Mouse (Mus musculus): ENCODE data around the gene Hist1h2bb. TPM values are rescaled to one million over a fixed set of nuclear protein-coding genes. Genes with fewer than 3 reads are reported as not detected.
"Not testable (repeated sequence)": the region's sequence is repeated elsewhere in the genome, so short reads cannot be mapped to it uniquely, and the experiment has no call there.

Gene Hist1h2bb
- polyA plus RNA-seq (2014; fragmentation: Nextera tagmentation; extraction: Ambion mirVana): 1.2 and 2.1 TPM in 2 replicates

- H3K27me3 ChIP-seq (replicated peaks; ENCODE audit: control insufficient read depth, insufficient read depth, low read length); H3K36me3 ChIP-seq (ENCODE audit: control insufficient read depth, insufficient read depth, low read length); H3K9me3 ChIP-seq (ENCODE audit: control insufficient read depth, low read length): not testable (repeated sequence)
- ATAC-seq (ENCODE audit: low read depth) (peak; percentile 91), DNase-seq (ENCODE audit: low spot score) (peak; percentile 98)
- Histone ChIP-seq H3K4me1 (ENCODE audit: control insufficient read depth, insufficient read depth, low read length) (peaks cover 10% of the 10 kb centered on the region), H3K27ac (replicated peaks; ENCODE audit: low read depth, low read length) (peak within 1 kb of the TSS; percentile 100), H3K4me3 (ENCODE audit: low read depth, low read length) (peak within 1 kb of the TSS; percentile 47), H3K4me2 (ENCODE audit: low read depth, low read length) (peak within 1 kb of the TSS; percentile 84), H3K9ac (ENCODE audit: low read depth, low read length) (peak within 1 kb of the TSS; percentile 72)
- WGBS: under 1% methylated on average over 30 of the region's 58 CpGs
These were observed at the start of gene Hist1h2bb for GRCm38 (mm10) chr13:23746201-23747080. Hist1h2bb (plus strand) TSS chr13:23746734.

GRCm38 (mm10) chr13:23697491-23698299 is 48.8 kb upstream of the Hist1h2bb start:
- Histone ChIP-seq H3K4me1 (ENCODE audit: control insufficient read depth, insufficient read depth, low read length) (0 out of 2 replicates have a peak, but pooled peaks cover 3% of the 10 kb centered on the region), H3K9ac (ENCODE audit: low read depth, low read length) (peak overlapping the region; percentile 71), H3K4me3 (ENCODE audit: low read depth, low read length) (peak overlapping the region; percentile 43), H3K27me3 (replicated peaks; ENCODE audit: control insufficient read depth, insufficient read depth, low read length) (no peaks in the 10 kb centered on the region), H3K9me3 (ENCODE audit: control insufficient read depth, low read length) (no peaks in the 10 kb centered on the region), H3K36me3 (ENCODE audit: control insufficient read depth, insufficient read depth, low read length) (no peaks in the 10 kb centered on the region), H3K27ac (replicated peaks; ENCODE audit: low read depth, low read length) (peak overlapping the region; percentile 92), H3K4me2 (ENCODE audit: low read depth, low read length) (peak overlapping the region; percentile 64)
- peak; percentile 91 for DNase-seq (ENCODE audit: low spot score)
- WGBS: under 1% methylated on average over 18 of the region's 32 CpGs
- peak; percentile 42 for ATAC-seq (ENCODE audit: low read depth)

GRCm38 (mm10) chr13:23698300-23698693 is 48.2 kb upstream of the Hist1h2bb start, which contains the start of gene Hist1h4c:
Hist1h4c (minus strand) TSS chr13:23698454.
- H3K4me2 ChIP-seq (ENCODE audit: low read depth, low read length): peak within 1 kb of the TSS; percentile 64
- peak within 1 kb of the TSS; percentile 71 for H3K9ac ChIP-seq (ENCODE audit: low read depth, low read length)
- ATAC-seq (ENCODE audit: low read depth) (peak; percentile 96), DNase-seq (ENCODE audit: low spot score) (peak; percentile 98)
- H3K4me3 ChIP-seq (ENCODE audit: low read depth, low read length): peak within 1 kb of the TSS; percentile 43
- peak within 1 kb of the TSS; percentile 92 for H3K27ac ChIP-seq (replicated peaks; ENCODE audit: low read depth, low read length)
- WGBS: 0% methylated on average over 21 of the region's 22 CpGs
- H3K27me3 ChIP-seq (replicated peaks; ENCODE audit: control insufficient read depth, insufficient read depth, low read length): no peaks in the 10 kb centered on the region
- H3K36me3 ChIP-seq (ENCODE audit: control insufficient read depth, insufficient read depth, low read length): no peaks in the 10 kb centered on the region
- no peaks in the 10 kb centered on the region for H3K9me3 ChIP-seq (ENCODE audit: control insufficient read depth, low read length)
- 0 out of 2 replicates have a peak, but pooled peaks cover 3% of the 10 kb centered on the region for H3K4me1 ChIP-seq (ENCODE audit: control insufficient read depth, insufficient read depth, low read length)

GRCm38 (mm10) chr13:23698996-23699395 is 47.5 kb upstream of the Hist1h2bb start:
- Histone ChIP-seq H3K4me1 (ENCODE audit: control insufficient read depth, insufficient read depth, low read length) (0 out of 2 replicates have a peak, but pooled peaks cover 3% of the 10 kb centered on the region), H3K9me3 (ENCODE audit: control insufficient read depth, low read length) (no peaks in the 10 kb centered on the region), H3K36me3 (ENCODE audit: control insufficient read depth, insufficient read depth, low read length) (no peaks in the 10 kb centered on the region), H3K9ac (ENCODE audit: low read depth, low read length) (peak overlapping the region; percentile 5; the same call in 1 of the 2 replicates), H3K4me2 (ENCODE audit: low read depth, low read length) (peak overlapping the region; percentile 33), H3K27me3 (replicated peaks; ENCODE audit: control insufficient read depth, insufficient read depth, low read length) (no peaks in the 10 kb centered on the region), H3K4me3 (ENCODE audit: low read depth, low read length) (no peak overlapping the region), H3K27ac (replicated peaks; ENCODE audit: low read depth, low read length) (peak overlapping the region; percentile 61)
- ATAC-seq (ENCODE audit: low read depth): no peak
- no peak for DNase-seq (ENCODE audit: low spot score)
- 59% methylated on average over 6 of the region's 6 CpGs for WGBS

- Histone ChIP-seq H3K36me3 (ENCODE audit: control insufficient read depth, insufficient read depth, low read length) (no peaks in the 10 kb centered on the region), H3K9me3 (ENCODE audit: control insufficient read depth, low read length) (no peaks in the 10 kb centered on the region), H3K27ac (replicated peaks; ENCODE audit: low read depth, low read length) (no peak overlapping the region), H3K4me1 (ENCODE audit: control insufficient read depth, insufficient read depth, low read length) (0 out of 2 replicates have a peak, but pooled peaks cover 3% of the 10 kb centered on the region), H3K4me3 (ENCODE audit: low read depth, low read length) (no peak overlapping the region), H3K27me3 (replicated peaks; ENCODE audit: control insufficient read depth, insufficient read depth, low read length) (no peaks in the 10 kb centered on the region), H3K4me2 (ENCODE audit: low read depth, low read length) (no peak overlapping the region), H3K9ac (ENCODE audit: low read depth, low read length) (no peak overlapping the region)
- no peak for DNase-seq (ENCODE audit: low spot score)
- 71% methylated on average over 3 of the region's 3 CpGs for WGBS
- no peak for ATAC-seq (ENCODE audit: low read depth)
These were observed 46.8 kb upstream of the Hist1h2bb start for GRCm38 (mm10) chr13:23699767-23700166.

- 0 out of 2 replicates have a peak, but pooled peaks cover 2% of the 10 kb centered on the region for H3K4me1 ChIP-seq (ENCODE audit: control insufficient read depth, insufficient read depth, low read length)
- H3K9me3 ChIP-seq (ENCODE audit: control insufficient read depth, low read length): no peaks in the 10 kb centered on the region
- no peak overlapping the region for H3K4me3 ChIP-seq (ENCODE audit: low read depth, low read length)
- DNase-seq (ENCODE audit: low spot score) (peak; percentile 87), ATAC-seq (ENCODE audit: low read depth) (peak; percentile 59)
- no peak overlapping the region for H3K27ac ChIP-seq (replicated peaks; ENCODE audit: low read depth, low read length)
- WGBS: 26% methylated on average over 8 of the region's 8 CpGs
- no peaks in the 10 kb centered on the region for H3K27me3 ChIP-seq (replicated peaks; ENCODE audit: control insufficient read depth, insufficient read depth, low read length)
- no peak overlapping the region for H3K4me2 ChIP-seq (ENCODE audit: low read depth, low read length)
- H3K36me3 ChIP-seq (ENCODE audit: control insufficient read depth, insufficient read depth, low read length): no peaks in the 10 kb centered on the region
- H3K9ac ChIP-seq (ENCODE audit: low read depth, low read length): no peak overlapping the region
These were observed 45.6 kb upstream of the Hist1h2bb start for GRCm38 (mm10) chr13:23700786-23701520.

- no peak overlapping the region for H3K9ac ChIP-seq (ENCODE audit: low read depth, low read length)
- H3K27me3 ChIP-seq (replicated peaks; ENCODE audit: control insufficient read depth, insufficient read depth, low read length): no peaks in the 10 kb centered on the region
- H3K4me2 ChIP-seq (ENCODE audit: low read depth, low read length): no peak overlapping the region
- no peak overlapping the region for H3K27ac ChIP-seq (replicated peaks; ENCODE audit: low read depth, low read length)
- no peaks in the 10 kb centered on the region for H3K9me3 ChIP-seq (ENCODE audit: control insufficient read depth, low read length)
- H3K4me1 ChIP-seq (ENCODE audit: control insufficient read depth, insufficient read depth, low read length): no peaks in the 10 kb centered on the region
- WGBS: 70% methylated on average over 4 of the region's 4 CpGs
- H3K4me3 ChIP-seq (ENCODE audit: low read depth, low read length): no peak overlapping the region
- DNase-seq (ENCODE audit: low spot score): no peak
- ATAC-seq (ENCODE audit: low read depth): no peak
- no peaks in the 10 kb centered on the region for H3K36me3 ChIP-seq (ENCODE audit: control insufficient read depth, insufficient read depth, low read length)
These were observed 44.3 kb upstream of the Hist1h2bb start for GRCm38 (mm10) chr13:23702220-23702619.

GRCm38 (mm10) chr13:23702801-23703200 is 43.7 kb upstream of the Hist1h2bb start:
- H3K27me3 ChIP-seq (replicated peaks; ENCODE audit: control insufficient read depth, insufficient read depth, low read length); DNase-seq (ENCODE audit: low spot score); H3K4me1 ChIP-seq (ENCODE audit: control insufficient read depth, insufficient read depth, low read length); H3K4me2 ChIP-seq (ENCODE audit: low read depth, low read length); H3K27ac ChIP-seq (replicated peaks; ENCODE audit: low read depth, low read length); H3K36me3 ChIP-seq (ENCODE audit: control insufficient read depth, insufficient read depth, low read length); ATAC-seq (ENCODE audit: low read depth); H3K9ac ChIP-seq (ENCODE audit: low read depth, low read length); H3K4me3 ChIP-seq (ENCODE audit: low read depth, low read length); H3K9me3 ChIP-seq (ENCODE audit: control insufficient read depth, low read length): not testable (repeated sequence)
- 76% methylated on average over 2 of the region's 2 CpGs for WGBS

All from embryonic facial prominence, embryonic 14.5 days (tissue).